Mouse (Mus musculus): ENCODE results near the gene Dus2.

DNA sequence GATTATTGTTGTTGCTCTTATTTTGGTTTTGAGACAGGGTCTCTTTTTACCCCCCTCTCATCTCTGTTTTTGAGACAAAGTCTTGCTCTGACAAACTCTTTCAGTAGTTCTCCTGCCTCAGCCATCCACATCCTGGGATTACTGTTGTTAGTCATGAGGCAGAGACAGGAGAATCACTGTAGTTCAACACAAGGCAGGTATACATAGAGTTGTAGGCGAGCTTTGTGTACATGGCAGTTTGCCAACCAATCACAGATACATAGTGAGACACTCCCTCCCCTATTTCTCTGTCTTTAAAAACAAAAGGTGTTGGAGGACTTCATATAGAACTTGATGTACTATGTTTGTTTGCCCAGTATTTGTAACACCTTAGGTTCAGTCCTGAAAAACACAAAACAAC lies 83.5 kb downstream of the Dus2 start:
- no peak for TF ChIP-seq CTCF (IDR thresholded peaks at IDR 0.05; ENCODE audit: low read depth)
- no peak for TF ChIP-seq EP300 (optimal IDR thresholded peaks at IDR 0.05)
